Mouse (Mus musculus) cerebellum, adult 11 months (tissue): Measurements from ENCODE around the gene Masp2.

ENCODE experiments used
- DNase-seq: peaks from one replicate; pipeline ENCODE4 v3.0.0; 2022

The Masp2 gene

DNA sequence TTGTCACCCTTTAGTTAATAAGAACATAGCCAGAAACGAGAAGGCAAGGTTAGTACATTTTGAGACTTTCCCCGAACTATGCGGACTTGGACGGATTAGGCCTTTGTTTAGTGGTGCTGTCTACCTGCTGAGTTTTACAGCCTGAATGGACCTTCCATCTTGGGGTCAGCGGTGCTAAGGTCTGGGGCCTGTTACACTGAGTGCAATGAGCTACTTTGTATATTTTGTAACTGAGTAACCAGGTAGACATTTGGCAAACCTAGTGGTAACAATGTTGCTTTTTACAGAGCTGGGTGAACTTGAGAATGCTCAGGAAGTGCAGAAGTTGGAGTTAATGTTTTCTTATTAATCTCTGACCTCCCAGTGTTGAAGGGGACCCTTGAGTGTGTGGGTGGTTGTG is 38.8 kb downstream of the Masp2 start:
- no peak for DNase-seq

DNA sequence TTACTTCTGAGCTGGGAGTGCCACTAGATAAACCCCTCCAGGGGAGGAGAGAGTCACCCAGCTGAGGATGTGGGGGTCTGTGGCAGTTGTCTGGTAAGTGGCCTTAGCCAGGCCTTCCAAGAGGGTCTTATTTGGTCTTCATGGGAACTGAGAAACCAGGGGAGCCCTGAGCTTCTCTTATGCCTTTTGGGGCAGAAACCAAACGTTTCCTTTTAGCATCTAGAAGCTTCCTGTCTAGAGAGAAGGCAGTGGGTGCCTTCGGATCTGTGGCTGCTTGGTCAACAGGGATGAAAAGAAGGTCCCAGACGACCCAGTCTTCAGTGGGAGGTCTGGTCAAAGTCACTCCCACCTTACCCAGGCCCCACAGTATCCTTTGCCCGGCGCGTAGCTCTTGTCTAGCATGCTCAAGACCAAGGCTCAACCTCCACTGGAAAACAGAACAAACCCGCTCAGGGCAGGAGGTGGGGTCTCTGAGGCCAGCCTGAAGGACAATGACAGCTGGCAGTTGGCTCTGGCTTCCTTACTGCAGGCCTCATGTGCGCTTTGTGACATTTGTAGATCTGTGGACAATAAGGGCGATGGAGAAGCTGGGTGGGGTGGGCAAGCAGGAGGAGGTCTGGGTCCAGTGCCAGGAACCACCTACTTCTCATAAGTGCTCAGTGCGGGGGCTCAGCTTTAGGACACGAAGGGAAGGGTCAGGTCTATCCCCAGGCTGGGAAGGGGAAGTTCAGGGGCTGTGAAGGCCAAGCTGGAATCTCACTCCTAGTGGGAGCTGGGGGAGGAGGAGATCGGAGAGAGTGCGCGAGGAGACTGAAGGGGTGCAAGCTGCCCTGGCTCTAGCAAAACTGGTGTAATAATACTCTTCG is 41.2 kb downstream of the Masp2 start, which contains the start of gene Gm572:
TSS of gene Gm572 (plus strand) at position 27 of the 866 bp plus-strand sequence.
- DNase-seq = no peak

DNA sequence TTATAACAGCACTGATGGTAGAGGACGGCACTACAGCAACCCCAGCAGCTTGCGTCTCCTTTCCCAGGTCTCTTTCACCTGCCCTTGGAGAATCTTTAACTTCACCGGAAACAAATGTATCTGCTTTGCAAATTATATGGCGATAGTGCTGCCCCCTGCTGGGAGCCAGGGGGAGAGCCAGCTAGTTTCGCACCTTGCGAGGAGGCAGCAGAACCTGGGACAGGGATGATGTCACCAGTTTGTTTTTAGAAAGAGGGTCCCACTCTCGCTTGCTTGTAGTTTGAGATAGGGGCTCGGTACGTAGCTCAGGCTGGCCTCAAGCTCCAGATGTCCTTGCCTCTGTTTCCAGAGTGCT is 41.8 kb downstream of the Masp2 start:
- peak; percentile 59 for DNase-seq

DNA sequence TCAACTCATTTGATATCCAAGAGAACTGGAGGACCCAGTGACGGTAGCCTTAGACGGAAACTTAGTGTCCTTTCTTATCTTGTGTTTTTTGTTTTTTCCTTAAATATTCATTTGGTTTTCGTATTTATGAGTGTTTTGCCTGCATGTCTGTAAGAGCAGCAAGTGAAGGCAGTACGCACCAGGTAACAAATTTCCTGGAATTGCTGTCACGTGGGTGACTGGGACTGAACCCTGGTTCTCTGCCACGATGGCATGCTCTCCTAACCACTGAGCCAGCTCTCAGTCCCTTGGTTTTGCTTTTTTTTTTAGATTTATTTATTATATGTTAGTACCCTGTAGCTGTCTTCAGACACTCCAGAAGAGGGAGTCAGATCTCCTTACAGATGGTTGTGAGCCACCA is 42.6 kb downstream of the Masp2 start:
- no peak for DNase-seq

DNA sequence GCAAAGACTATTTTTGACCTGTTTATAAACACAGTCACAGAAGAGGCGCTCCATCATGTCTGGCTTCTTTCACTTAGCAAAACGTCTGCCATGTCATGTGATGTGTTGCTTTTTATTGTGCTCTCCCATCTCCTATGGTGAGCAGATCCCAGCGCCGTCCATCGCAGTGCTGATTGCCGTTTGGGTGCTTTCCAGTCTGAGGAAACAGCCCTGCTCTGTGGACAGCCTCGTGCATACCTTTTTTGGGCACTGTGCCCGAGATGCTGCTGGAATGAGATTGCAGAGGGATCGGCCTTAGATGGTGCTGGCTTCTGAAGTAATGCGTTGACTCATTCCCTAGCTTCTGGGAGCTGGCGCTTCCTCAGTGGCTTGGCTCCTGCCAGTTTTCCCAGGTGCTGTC is 44.3 kb downstream of the Masp2 start:
- DNase-seq = peak; percentile 55

DNA sequence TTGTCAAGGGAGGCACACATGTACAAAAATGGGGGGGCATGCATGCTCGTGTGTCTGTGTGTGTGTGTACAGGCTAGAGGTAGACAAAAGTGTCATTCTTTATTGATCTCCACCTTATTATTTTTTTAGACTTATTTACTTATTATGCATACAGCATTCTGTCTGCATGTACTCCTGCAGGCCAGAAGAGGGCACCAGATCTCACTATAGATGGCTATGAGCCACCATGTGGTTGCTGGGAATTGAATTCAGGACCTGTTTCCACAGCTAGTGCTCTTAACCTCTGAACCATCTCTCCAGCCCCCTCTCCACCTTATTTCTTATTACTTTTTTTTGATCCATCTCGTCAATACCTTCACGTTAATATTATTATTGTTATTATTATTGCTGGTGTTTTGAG is 47.0 kb downstream of the Masp2 start:
- DNase-seq = no peak

DNA sequence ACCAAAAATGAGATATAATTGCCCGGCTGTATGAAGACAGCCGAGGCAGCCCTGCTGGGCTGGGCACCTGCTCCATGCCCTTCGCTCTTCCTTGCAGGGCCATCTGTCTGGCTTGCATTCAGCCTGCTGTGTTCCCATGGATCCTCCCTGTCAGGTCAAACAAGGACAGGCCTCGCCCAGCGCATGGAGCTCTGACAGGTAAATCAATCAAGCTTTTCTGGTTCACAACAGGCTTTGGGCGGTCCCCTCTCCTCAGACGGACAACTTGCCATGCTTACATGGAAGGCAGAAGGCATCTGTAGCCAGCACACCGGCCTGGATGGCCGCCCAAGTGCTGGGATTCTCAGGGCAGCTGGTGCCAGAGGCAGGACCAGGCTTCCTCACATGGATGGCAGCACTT is 48.7 kb downstream of the Masp2 start:
- peak; percentile 68 for DNase-seq

DNA sequence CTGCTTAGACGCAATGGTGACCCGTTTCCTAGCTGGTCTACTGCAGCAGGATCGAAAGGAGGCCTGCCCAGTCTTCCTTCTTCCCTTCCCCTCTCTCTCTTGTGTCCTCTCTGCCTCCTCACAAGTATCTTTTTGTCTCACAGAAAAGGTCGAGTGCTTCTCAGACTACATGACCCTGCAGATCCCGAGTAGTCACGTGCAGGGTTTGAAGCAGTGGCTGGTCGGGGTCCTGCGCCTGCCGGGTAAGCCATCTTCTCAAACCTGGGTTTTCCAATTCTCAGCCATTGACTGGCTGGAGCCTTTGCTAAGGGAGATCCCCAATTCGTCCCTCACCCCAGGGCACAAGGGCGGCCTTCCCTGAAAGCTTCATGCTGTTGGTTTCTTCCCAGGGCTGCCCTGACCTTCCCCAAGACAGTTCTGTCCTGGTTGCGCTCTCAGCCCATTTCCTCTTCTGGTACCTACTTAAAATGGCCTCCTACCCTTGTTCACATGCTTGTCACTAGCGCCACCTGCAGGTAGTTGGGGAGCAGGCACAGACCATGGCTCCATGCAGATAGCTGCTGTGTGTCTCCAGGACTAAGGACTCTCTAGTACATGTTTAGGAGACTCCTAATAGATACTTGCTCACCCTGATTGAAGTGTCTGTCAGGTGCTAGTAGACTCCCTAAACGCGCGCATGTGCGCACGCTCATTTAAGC is 52.5 kb downstream of the Masp2 start:
- DNase-seq = peak; percentile 27

DNA sequence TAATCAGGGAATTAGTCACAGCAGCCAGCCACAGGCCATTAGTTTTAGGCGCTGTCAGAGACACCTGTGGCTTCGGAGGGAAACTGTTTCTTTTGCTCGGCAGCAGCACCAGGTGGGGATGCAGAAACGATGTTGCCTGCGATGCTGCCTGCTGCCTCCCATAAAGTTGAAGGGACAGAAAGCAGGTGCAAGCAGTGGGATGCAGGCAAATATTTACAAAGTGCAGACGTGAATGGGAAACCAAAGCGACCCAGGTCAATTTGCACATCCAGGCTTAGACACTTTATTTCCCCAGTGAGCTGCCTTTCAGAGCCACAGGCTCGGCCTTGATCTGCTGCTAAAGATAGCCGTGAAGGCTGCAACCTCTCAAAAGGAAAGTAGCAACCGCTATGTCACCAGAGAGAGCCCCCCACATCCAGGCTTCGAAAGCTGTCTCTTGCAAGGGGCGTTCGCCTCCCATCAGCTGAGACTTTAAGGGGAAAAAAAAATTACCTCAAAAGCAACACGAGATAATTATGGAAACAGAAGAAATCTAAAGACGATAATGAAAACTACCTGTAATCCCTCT is 54.4 kb downstream of the Masp2 start:
- no peak for DNase-seq

DNA sequence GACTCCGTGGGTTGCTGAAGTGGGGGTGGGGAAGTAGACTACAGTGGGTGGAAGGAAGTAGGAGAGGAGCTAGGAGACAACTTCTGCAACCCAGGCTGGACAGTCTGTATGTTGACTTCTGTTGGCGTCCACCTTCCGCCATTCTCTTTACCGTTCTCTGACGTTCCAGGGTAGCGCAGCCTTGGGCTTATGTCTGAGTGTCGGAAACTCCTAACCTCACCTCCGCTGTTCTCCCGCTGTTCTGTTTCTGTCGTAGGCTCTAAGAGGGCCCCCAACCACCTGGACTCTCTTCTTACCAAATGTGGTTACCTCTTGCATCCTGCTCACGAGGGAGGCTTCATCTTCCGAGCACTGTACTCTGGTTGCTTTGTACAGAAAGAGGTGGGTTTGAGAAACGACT is 55.4 kb downstream of the Masp2 start:
- no peak for DNase-seq

DNA sequence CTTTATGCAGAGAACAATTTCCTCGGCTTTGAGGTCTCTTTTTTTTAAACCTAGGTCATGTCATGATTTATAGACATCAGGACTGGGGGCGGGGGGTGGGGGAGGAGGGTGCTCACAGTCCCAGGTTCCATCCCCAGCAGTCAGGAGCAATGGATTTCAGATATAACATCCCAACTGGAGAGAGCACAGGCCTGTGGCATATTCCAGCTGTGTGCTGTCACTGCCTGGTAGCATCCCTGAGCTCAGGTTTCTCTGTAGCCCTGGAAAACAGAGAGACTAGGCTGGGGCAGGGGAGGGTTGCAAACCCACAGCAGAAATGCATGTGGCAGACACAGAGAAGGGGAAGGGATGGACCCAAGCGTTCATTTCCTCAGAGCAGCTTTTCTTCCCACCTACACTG is 57.8 kb downstream of the Masp2 start:
- DNase-seq = no peak

DNA sequence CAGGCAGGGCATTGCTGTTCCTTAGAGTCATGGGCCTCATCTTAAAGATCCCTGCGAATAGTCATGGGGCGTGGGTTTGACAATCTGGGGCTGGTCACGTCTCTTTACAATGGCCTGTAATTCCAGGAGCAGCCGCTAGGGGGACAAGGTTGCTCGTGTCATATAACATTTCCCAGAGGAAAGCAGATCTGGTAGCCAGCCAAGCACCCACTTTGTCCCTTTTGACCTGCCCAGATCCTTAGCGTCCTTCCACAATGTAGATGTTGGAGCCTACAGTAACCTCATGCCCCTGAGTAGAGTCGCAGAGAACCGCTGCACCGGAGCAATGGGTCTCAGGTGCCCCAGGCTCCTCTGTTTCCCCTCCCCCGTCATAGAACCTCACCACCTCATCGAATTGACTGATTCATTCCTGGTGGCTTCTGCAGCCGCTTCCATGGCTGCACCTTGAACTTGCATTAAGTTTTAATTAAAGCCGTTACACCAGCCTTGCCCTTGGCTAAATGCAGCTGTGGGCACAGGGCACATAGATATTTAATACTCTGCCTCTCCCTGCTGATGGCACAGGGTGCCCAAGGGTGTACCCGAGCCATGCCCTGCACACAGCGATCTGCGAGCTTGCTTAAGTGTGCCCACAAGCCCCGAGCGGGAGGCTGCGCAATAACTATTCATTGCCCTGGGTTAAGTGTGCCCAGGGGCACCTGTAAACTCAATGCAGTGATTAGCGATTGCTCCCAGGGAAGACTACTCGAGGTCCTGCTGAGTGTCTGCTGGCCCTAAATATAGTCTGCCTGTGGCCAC is 60.0 kb downstream of the Masp2 start:
- DNase-seq = peak; percentile 53

DNA sequence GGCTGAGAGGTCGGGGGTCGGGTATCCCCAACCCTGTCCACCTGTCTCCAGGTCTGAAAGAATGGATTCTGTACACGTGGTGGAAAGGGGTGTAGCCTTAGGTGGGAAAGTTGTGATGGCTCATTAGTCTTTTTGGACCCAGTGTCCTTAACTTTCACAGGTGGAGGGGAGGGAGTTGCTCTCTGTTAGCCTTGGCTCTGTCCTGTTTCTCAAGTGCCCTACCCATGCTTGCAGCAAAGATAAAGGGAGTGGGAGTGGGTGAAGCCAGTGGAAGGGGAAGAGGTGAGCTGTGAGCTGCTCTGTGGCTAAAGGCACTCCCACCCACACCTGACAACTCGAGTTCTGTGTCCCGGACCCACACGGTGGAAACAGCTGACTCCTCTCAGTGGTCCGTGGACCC is 61.0 kb downstream of the Masp2 start:
- DNase-seq = no peak

DNA sequence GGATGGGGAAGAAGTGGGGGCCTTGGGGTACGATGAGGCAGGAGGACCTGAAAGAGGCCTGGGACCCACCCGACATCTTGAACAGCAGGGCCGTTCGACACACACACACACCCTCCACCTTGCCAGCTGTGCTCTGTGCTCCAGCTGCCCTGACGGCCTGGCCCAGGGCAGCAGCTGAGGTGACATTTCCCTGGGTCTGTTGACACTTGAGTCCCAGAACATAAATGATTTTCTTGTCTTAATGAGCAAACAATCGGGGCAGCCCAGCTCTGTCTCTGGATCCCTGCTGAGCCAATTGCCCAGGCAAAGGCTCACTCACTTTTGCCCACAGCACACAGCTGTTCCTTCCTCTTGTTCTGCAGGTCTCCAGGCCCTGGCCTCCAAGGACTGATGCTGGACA is 61.7 kb downstream of the Masp2 start:
- DNase-seq = no peak
